Mouse (Mus musculus) cerebellum, adult 9-10 months (tissue): ENCODE results near the gene Atg101.

ENCODE experiments used
- DNase-seq: peaks from one replicate; pipeline ENCODE4 v3.0.0; 2022

The Atg101 gene

GRCm38 (mm10) chr15:101287361-101287760 lies 3.3 kb downstream of the Atg101 start:
- no peak for DNase-seq

- DNase-seq: no peak
Measured at GRCm38 (mm10) chr15:101290354-101290753, 6.3 kb downstream of the Atg101 start.

- no peak for DNase-seq
Measured at GRCm38 (mm10) chr15:101292012-101292411, 7.9 kb downstream of the Atg101 start.

- no peak for DNase-seq
Measured at GRCm38 (mm10) chr15:101293025-101293621, 9.1 kb downstream of the Atg101 start, which contains the start of gene 6030408B16Rik. TSS of gene 6030408B16Rik (plus strand) at chr15:101293212.

- DNase-seq: no peak
Measured at GRCm38 (mm10) chr15:101294028-101294894, 10.2 kb downstream of the Atg101 start.

- no peak for DNase-seq
Measured at GRCm38 (mm10) chr15:101295106-101295505, 11.0 kb downstream of the Atg101 start.

GRCm38 (mm10) chr15:101295616-101296015 lies 11.5 kb downstream of the Atg101 start:
- no peak for DNase-seq

- DNase-seq: no peak
Measured at GRCm38 (mm10) chr15:101296091-101296490, 12.0 kb downstream of the Atg101 start.

- DNase-seq: no peak
Measured at GRCm38 (mm10) chr15:101297988-101298387, 13.9 kb downstream of the Atg101 start.

- no peak for DNase-seq
Measured at GRCm38 (mm10) chr15:101298550-101298949, 14.5 kb downstream of the Atg101 start.

GRCm38 (mm10) chr15:101299480-101299960 lies 15.4 kb downstream of the Atg101 start:
- no peak for DNase-seq

- DNase-seq: no peak
Measured at GRCm38 (mm10) chr15:101300128-101300527, 16.1 kb downstream of the Atg101 start.

- no peak for DNase-seq
Measured at GRCm38 (mm10) chr15:101302201-101302600, 18.1 kb downstream of the Atg101 start.

- no peak for DNase-seq
Measured at GRCm38 (mm10) chr15:101303830-101304229, 19.8 kb downstream of the Atg101 start.

- DNase-seq: no peak
Measured at GRCm38 (mm10) chr15:101306459-101306858, 22.4 kb downstream of the Atg101 start.

- no peak for DNase-seq
Measured at GRCm38 (mm10) chr15:101308440-101309348, 24.6 kb downstream of the Atg101 start.

- no peak for DNase-seq
Measured at GRCm38 (mm10) chr15:101309493-101309892, 25.4 kb downstream of the Atg101 start.

GRCm38 (mm10) chr15:101311087-101311770 lies 27.2 kb downstream of the Atg101 start:
- DNase-seq: no peak

- no peak for DNase-seq
Measured at GRCm38 (mm10) chr15:101312006-101312405, 27.9 kb downstream of the Atg101 start.

GRCm38 (mm10) chr15:101315378-101315777 lies 31.3 kb downstream of the Atg101 start:
- DNase-seq: no peak

- DNase-seq: peak; percentile 65
Measured at GRCm38 (mm10) chr15:101315832-101316231, 31.8 kb downstream of the Atg101 start.

GRCm38 (mm10) chr15:101316279-101316912 lies 32.3 kb downstream of the Atg101 start:
- no peak for DNase-seq
